Mouse (Mus musculus) intestine, embryonic 16.5 days (tissue): ENCODE results near the gene Psmd3. TPM values are rescaled to one million over a fixed set of nuclear protein-coding genes. Genes with fewer than 3 reads are reported as not detected.

Experiments
- ATAC-seq: fragments of 200-750 bp; cut with Nextera tagmentation; 2 replicates; pipeline ENCODE4 v1.8.0; 2017; ENCODE audit warnings: moderate TSS enrichment, moderate library complexity
- H3K27ac ChIP-seq: fragments of 300-500 bp; sonication (generic); 2 replicates; pipeline ENCODE4 v1.5.1; 2014; ENCODE audit warnings: mild to moderate bottlenecking, low read length
- H3K27me3 ChIP-seq: fragments of 300-500 bp; sonication (generic); replicated peaks from 2 replicates; pipeline ENCODE4 v1.6.1; 2014; ENCODE audit warnings: low read length, control low read depth, mixed read lengths; ENCODE audit not compliant: control insufficient read depth, insufficient read depth
- H3K36me3 ChIP-seq: fragments of 300-500 bp; sonication (generic); 2 replicates; pipeline ENCODE4 v1.6.1; 2014; ENCODE audit warnings: low read length, control low read depth; ENCODE audit not compliant: control insufficient read depth, insufficient read depth
- H3K4me1 ChIP-seq: fragments of 300-500 bp; sonication (generic); 2 replicates; pipeline ENCODE4 v1.6.1; 2014; ENCODE audit warnings: low read length, control low read depth, mixed read lengths; ENCODE audit not compliant: control insufficient read depth, insufficient read depth
- H3K4me2 ChIP-seq: fragments of 300-500 bp; sonication (generic); 2 replicates; pipeline ENCODE4 v1.6.1; 2014; ENCODE audit warnings: low read depth, low read length, control low read depth
- H3K4me3 ChIP-seq: fragments of 300-500 bp; sonication (generic); 2 replicates; pipeline ENCODE4 v1.5.1; 2014; ENCODE audit warnings: mild to moderate bottlenecking, low read length
- H3K9ac ChIP-seq: fragments of 300-500 bp; sonication (generic); 2 replicates; pipeline ENCODE4 v1.6.1; 2014; ENCODE audit warnings: low read depth, low read length
- H3K9me3 ChIP-seq: fragments of 300-500 bp; sonication (generic); 2 replicates; pipeline ENCODE4 v1.6.1; 2016; ENCODE audit warnings: low read length, control low read depth; ENCODE audit not compliant: control insufficient read depth
- WGBS: fragments of 180-500 bp; shearing (Covaris S2); extraction: QIAGEN DNeasy Blood & Tissue Kit; methylation state at CpG from one replicate; pipeline ENCODE4 v1.1.7; 2014; 5-methylcytosine and 5-hydroxymethylcytosine counted together
- polyA plus RNA-seq: library from polyadenylated mRNA; unstranded; fragments of >200 nt; fragmentation: Nextera tagmentation; extraction: Ambion mirVana; gene quantifications from 2 replicates; pipeline ENCODE4 v1.2.1, GENCODE M21; 2015

The Psmd3 gene
- polyA plus RNA-seq, 1 experiment from 2014 or later, result 181 TPM

GRCm38 (mm10) chr11:98697225-98697624, 14.9 kb downstream of the Psmd3 start:
- Histone ChIP-seq H3K27ac (no peak overlapping the region), H3K9me3 (no peaks in the 10 kb centered on the region), H3K4me2 (no peak overlapping the region), H3K27me3 (no peaks in the 10 kb centered on the region), H3K9ac (no peak overlapping the region), H3K4me3 (no peak overlapping the region), H3K4me1 (no peaks in the 10 kb centered on the region), H3K36me3 (peaks cover 19% of the 10 kb centered on the region)
- no peak for ATAC-seq
- 89% methylated on average over 12 of the region's 12 CpGs for WGBS

GRCm38 (mm10) chr11:98698849-98699640, 16.7 kb downstream of the Psmd3 start:
- Histone ChIP-seq H3K4me3 (no peak overlapping the region), H3K36me3 (peaks cover 12% of the 10 kb centered on the region), H3K27ac (no peak overlapping the region), H3K9me3 (no peaks in the 10 kb centered on the region), H3K27me3 (no peaks in the 10 kb centered on the region), H3K9ac (no peak overlapping the region), H3K4me1 (no peaks in the 10 kb centered on the region), H3K4me2 (no peak overlapping the region)
- WGBS, result 82% methylated on average over 16 of the region's 16 CpGs
- no peak for ATAC-seq

- no peak overlapping the region for H3K4me3 ChIP-seq
- no peaks in the 10 kb centered on the region for H3K27me3 ChIP-seq
- WGBS, result 44% methylated on average over 4 of the region's 4 CpGs
- H3K4me2 ChIP-seq, result no peak overlapping the region
- ATAC-seq, result peak; percentile 65
- no peak overlapping the region for H3K9ac ChIP-seq
- H3K9me3 ChIP-seq, result no peaks in the 10 kb centered on the region
- H3K36me3 ChIP-seq, result peaks cover 9% of the 10 kb centered on the region; the same call in 1 of the 2 replicates
- H3K4me1 ChIP-seq, result no peaks in the 10 kb centered on the region
- H3K27ac ChIP-seq, result no peak overlapping the region
Measured at GRCm38 (mm10) chr11:98699911-98700310, 17.6 kb downstream of the Psmd3 start.

- no peak for ATAC-seq
- 47% methylated on average over 10 of the region's 10 CpGs for WGBS
- Histone ChIP-seq H3K36me3 (0 out of 2 replicates have a peak, but pooled peaks cover 4% of the 10 kb centered on the region), H3K4me2 (no peak within 1 kb of the TSS), H3K27ac (no peak within 1 kb of the TSS), H3K9ac (no peak within 1 kb of the TSS; the same call in 1 of the 2 replicates), H3K4me1 (no peaks in the 10 kb centered on the region), H3K9me3 (no peaks in the 10 kb centered on the region), H3K27me3 (no peaks in the 10 kb centered on the region), H3K4me3 (no peak within 1 kb of the TSS)
Measured at GRCm38 (mm10) chr11:98701213-98701670, 18.9 kb downstream of the Psmd3 start, which contains the start of gene Csf3. Gene Csf3 (plus strand): TSS chr11:98701263.

- H3K36me3 ChIP-seq, result 0 out of 2 replicates have a peak, but pooled peaks cover 4% of the 10 kb centered on the region
- no peak overlapping the region for H3K9ac ChIP-seq
- ATAC-seq, result no peak
- H3K9me3 ChIP-seq, result no peaks in the 10 kb centered on the region
- no peaks in the 10 kb centered on the region for H3K27me3 ChIP-seq
- no peak overlapping the region for H3K27ac ChIP-seq
- no peak overlapping the region for H3K4me2 ChIP-seq
- no peak overlapping the region for H3K4me3 ChIP-seq
- no peaks in the 10 kb centered on the region for H3K4me1 ChIP-seq
- 68% methylated on average over 5 of the region's 5 CpGs for WGBS
Measured at GRCm38 (mm10) chr11:98702323-98702722, 20.0 kb downstream of the Psmd3 start.

GRCm38 (mm10) chr11:98705021-98705420, 22.7 kb downstream of the Psmd3 start:
- H3K36me3 ChIP-seq, result 0 out of 2 replicates have a peak, but pooled peaks cover 4% of the 10 kb centered on the region
- no peaks in the 10 kb centered on the region for H3K9me3 ChIP-seq
- no peak for ATAC-seq
- H3K4me2 ChIP-seq, result no peak overlapping the region
- 86% methylated on average over 10 of the region's 10 CpGs for WGBS
- H3K27me3 ChIP-seq, result no peaks in the 10 kb centered on the region
- H3K4me1 ChIP-seq, result peaks cover 26% of the 10 kb centered on the region
- no peak overlapping the region for H3K4me3 ChIP-seq
- no peak overlapping the region for H3K9ac ChIP-seq
- no peak overlapping the region for H3K27ac ChIP-seq

- H3K9ac ChIP-seq, result 0 out of 2 replicates have a peak overlapping the region, but pooled peaks have one; percentile 4
- H3K4me1 ChIP-seq, result peaks cover 29% of the 10 kb centered on the region
- H3K27ac ChIP-seq, result peak overlapping the region; percentile 89
- peak; percentile 45 for ATAC-seq
- no peaks in the 10 kb centered on the region for H3K9me3 ChIP-seq
- 0 out of 2 replicates have a peak, but pooled peaks cover 4% of the 10 kb centered on the region for H3K36me3 ChIP-seq
- H3K4me2 ChIP-seq, result peak overlapping the region; percentile 20
- H3K4me3 ChIP-seq, result no peak overlapping the region
- 79% methylated on average over 22 of the region's 22 CpGs for WGBS
- no peaks in the 10 kb centered on the region for H3K27me3 ChIP-seq
Measured at GRCm38 (mm10) chr11:98707401-98708281, 25.3 kb downstream of the Psmd3 start.

- Histone ChIP-seq H3K36me3 (peaks cover 4% of the 10 kb centered on the region; the same call in 1 of the 2 replicates), H3K27ac (peak overlapping the region; percentile 89), H3K4me1 (peaks cover 29% of the 10 kb centered on the region), H3K27me3 (no peaks in the 10 kb centered on the region), H3K4me3 (no peak overlapping the region), H3K4me2 (peak overlapping the region; percentile 20), H3K9ac (peak overlapping the region; percentile 8; the same call in 1 of the 2 replicates), H3K9me3 (no peaks in the 10 kb centered on the region)
- ATAC-seq, result peak; percentile 21
- 67% methylated on average over 19 of the region's 19 CpGs for WGBS
Measured at GRCm38 (mm10) chr11:98708282-98708956, 26.1 kb downstream of the Psmd3 start.
